Mouse (Mus musculus) olfactory bulb, adult 2 months (tissue): ENCODE data around the gene Inca1.

Source experiments
- CTCF ChIP-seq: fragments of 200-500 bp; IDR thresholded peaks from 2 replicates; pipeline ENCODE4 v1.5.1; 2012; ENCODE audit warnings: low read depth, mild to moderate bottlenecking, low read length, moderate library complexity; ENCODE audit not compliant: insufficient read depth
- POLR2A ChIP-seq: fragments of 200-500 bp; IDR thresholded peaks from 2 replicates; pipeline ENCODE4 v1.6.1; 2012; ENCODE audit warnings: mild to moderate bottlenecking, low read depth, low read length, moderate library complexity; ENCODE audit not compliant: insufficient read depth

GRCm38 (mm10) chr11:70701221-70701955, 1.4 kb upstream of the Inca1 start:
- TF ChIP-seq CTCF, result no peak
- TF ChIP-seq POLR2A, result no peak
